Mouse (Mus musculus) limb, embryonic 15.5 days (tissue): ENCODE data around the gene Rap1b. TPM values are rescaled to one million over a fixed set of nuclear protein-coding genes. Genes with fewer than 3 reads are reported as not detected.

Source experiments
- ATAC-seq: fragments of 200-750 bp; cut with Nextera tagmentation; 2 replicates; pipeline ENCODE4 v1.8.0; 2017; ENCODE audit warnings: low read depth, moderate TSS enrichment; ENCODE audit not compliant: insufficient number of reproducible peaks, low FRiP score, low TSS enrichment
- H3K27ac ChIP-seq: fragments of 300-500 bp; sonication (generic); 2 replicates; pipeline ENCODE4 v1.5.1; 2015; ENCODE audit warnings: moderate library complexity, mild to moderate bottlenecking, inconsistent platforms
- H3K27me3 ChIP-seq: fragments of 300-500 bp; sonication (generic); 2 replicates; pipeline ENCODE4 v1.6.1; 2015; ENCODE audit warnings: inconsistent platforms
- H3K36me3 ChIP-seq: fragments of 300-500 bp; sonication (generic); 2 replicates; pipeline ENCODE4 v1.6.1; 2015; ENCODE audit warnings: inconsistent platforms
- H3K4me1 ChIP-seq: fragments of 300-500 bp; sonication (generic); 2 replicates; pipeline ENCODE4 v1.6.1; 2015; ENCODE audit warnings: inconsistent platforms
- H3K4me2 ChIP-seq: fragments of 300-500 bp; sonication (generic); 2 replicates; pipeline ENCODE4 v1.6.1; 2015; ENCODE audit warnings: mild to moderate bottlenecking, inconsistent platforms
- H3K4me3 ChIP-seq: fragments of 300-500 bp; sonication (generic); 2 replicates; pipeline ENCODE4 v1.5.1; 2015; ENCODE audit warnings: mild to moderate bottlenecking, inconsistent platforms
- H3K9ac ChIP-seq: fragments of 300-500 bp; sonication (generic); 2 replicates; pipeline ENCODE4 v1.6.1; 2015; ENCODE audit warnings: inconsistent platforms
- H3K9me3 ChIP-seq: fragments of 300-500 bp; sonication (generic); 2 replicates; pipeline ENCODE4 v1.6.1; 2016; ENCODE audit warnings: inconsistent platforms
- WGBS: fragments of 180-500 bp; shearing (Covaris S2); methylation state at CpG from one replicate; pipeline ENCODE4 v1.1.7; 2015; 5-methylcytosine and 5-hydroxymethylcytosine counted together
- polyA plus RNA-seq: library from polyadenylated mRNA; unstranded; fragments of >200 nt; fragmentation: Nextera tagmentation; extraction: Ambion mirVana; gene quantifications from 2 replicates; pipeline ENCODE4 v1.2.1, GENCODE M21; 2015

Rap1b gene
- polyA plus RNA-seq, 1 experiment from 2014 or later, result 184 TPM

- Histone ChIP-seq H3K4me2 (no peak overlapping the region), H3K36me3 (peaks cover 85% of the 10 kb centered on the region), H3K9ac (no peak overlapping the region), H3K4me3 (no peak overlapping the region), H3K27ac (no peak overlapping the region), H3K9me3 (no peaks in the 10 kb centered on the region), H3K27me3 (no peaks in the 10 kb centered on the region), H3K4me1 (no peaks in the 10 kb centered on the region)
- ATAC-seq, result no peak
- 94% methylated on average over 7 of the region's 7 CpGs for WGBS
Measured at GRCm38 (mm10) chr10:117773106-117773720, 72.6 kb downstream of the Rap1b start.

- H3K4me2 ChIP-seq, result no peak overlapping the region
- H3K36me3 ChIP-seq, result peaks cover 86% of the 10 kb centered on the region
- no peaks in the 10 kb centered on the region for H3K4me1 ChIP-seq
- no peak overlapping the region for H3K27ac ChIP-seq
- no peak for ATAC-seq
- H3K9ac ChIP-seq, result no peak overlapping the region
- no peaks in the 10 kb centered on the region for H3K27me3 ChIP-seq
- no peaks in the 10 kb centered on the region for H3K9me3 ChIP-seq
- no peak overlapping the region for H3K4me3 ChIP-seq
- 94% methylated on average over 17 of the region's 17 CpGs for WGBS
Measured at GRCm38 (mm10) chr10:117772364-117773105, 73.3 kb downstream of the Rap1b start.

GRCm38 (mm10) chr10:117771131-117771510, 74.7 kb downstream of the Rap1b start:
- Histone ChIP-seq H3K9ac (no peak overlapping the region), H3K9me3 (no peaks in the 10 kb centered on the region), H3K4me3 (no peak overlapping the region), H3K4me2 (no peak overlapping the region), H3K27ac (no peak overlapping the region), H3K36me3 (peaks cover 85% of the 10 kb centered on the region), H3K27me3 (no peaks in the 10 kb centered on the region), H3K4me1 (no peaks in the 10 kb centered on the region)
- WGBS, result 92% methylated on average over 10 of the region's 10 CpGs
- ATAC-seq, result no peak

- ATAC-seq, result no peak
- Histone ChIP-seq H3K36me3 (peaks cover 85% of the 10 kb centered on the region), H3K9me3 (no peaks in the 10 kb centered on the region), H3K4me1 (no peaks in the 10 kb centered on the region), H3K9ac (no peak overlapping the region), H3K27me3 (no peaks in the 10 kb centered on the region), H3K4me2 (no peak overlapping the region), H3K27ac (no peak overlapping the region), H3K4me3 (no peak overlapping the region)
- 93% methylated on average over 18 of the region's 18 CpGs for WGBS
Measured at GRCm38 (mm10) chr10:117770286-117771130, 75.3 kb downstream of the Rap1b start.

GRCm38 (mm10) chr10:117769541-117770285, 76.1 kb downstream of the Rap1b start:
- WGBS, result 94% methylated on average over 9 of the region's 9 CpGs
- Histone ChIP-seq H3K9me3 (no peaks in the 10 kb centered on the region), H3K36me3 (peaks cover 85% of the 10 kb centered on the region), H3K4me2 (no peak overlapping the region), H3K27ac (no peak overlapping the region), H3K4me1 (no peaks in the 10 kb centered on the region), H3K27me3 (no peaks in the 10 kb centered on the region), H3K4me3 (no peak overlapping the region), H3K9ac (no peak overlapping the region)
- ATAC-seq, result no peak

- H3K4me2 ChIP-seq, result no peak overlapping the region
- ATAC-seq, result no peak
- no peak overlapping the region for H3K9ac ChIP-seq
- no peaks in the 10 kb centered on the region for H3K4me1 ChIP-seq
- H3K9me3 ChIP-seq, result no peaks in the 10 kb centered on the region
- H3K27ac ChIP-seq, result no peak overlapping the region
- no peak overlapping the region for H3K4me3 ChIP-seq
- peaks cover 81% of the 10 kb centered on the region for H3K36me3 ChIP-seq
- H3K27me3 ChIP-seq, result no peaks in the 10 kb centered on the region
- WGBS, result 88% methylated on average over 7 of the region's 7 CpGs
Measured at GRCm38 (mm10) chr10:117768141-117768440, 77.7 kb downstream of the Rap1b start.

- Histone ChIP-seq H3K9me3 (no peaks in the 10 kb centered on the region), H3K36me3 (peaks cover 81% of the 10 kb centered on the region), H3K4me2 (no peak overlapping the region), H3K27ac (no peak overlapping the region), H3K27me3 (no peaks in the 10 kb centered on the region), H3K4me3 (no peak overlapping the region), H3K4me1 (no peaks in the 10 kb centered on the region), H3K9ac (no peak overlapping the region)
- ATAC-seq, result no peak
- 91% methylated on average over 10 of the region's 10 CpGs for WGBS
Measured at GRCm38 (mm10) chr10:117767286-117768140, 78.3 kb downstream of the Rap1b start.

GRCm38 (mm10) chr10:117766896-117767160, 79.0 kb downstream of the Rap1b start:
- H3K4me3 ChIP-seq, result no peak overlapping the region

GRCm38 (mm10) chr10:117766111-117766895, 79.5 kb downstream of the Rap1b start:
- 89% methylated on average over 16 of the region's 16 CpGs for WGBS
- no peak overlapping the region for H3K4me2 ChIP-seq
- no peaks in the 10 kb centered on the region for H3K4me1 ChIP-seq
- H3K4me3 ChIP-seq, result no peak overlapping the region
- ATAC-seq, result no peak
- H3K9ac ChIP-seq, result no peak overlapping the region
- peaks cover 79% of the 10 kb centered on the region for H3K36me3 ChIP-seq
- H3K9me3 ChIP-seq, result no peaks in the 10 kb centered on the region
- no peaks in the 10 kb centered on the region for H3K27me3 ChIP-seq
- H3K27ac ChIP-seq, result no peak overlapping the region

More at GRCm38 (mm10) chr10:117766896-117767160, 79.0 kb downstream of the Rap1b start:
- Histone ChIP-seq H3K9ac (no peak overlapping the region), H3K36me3 (peaks cover 79% of the 10 kb centered on the region), H3K27ac (no peak overlapping the region), H3K4me1 (no peaks in the 10 kb centered on the region), H3K27me3 (no peaks in the 10 kb centered on the region), H3K9me3 (no peaks in the 10 kb centered on the region), H3K4me2 (no peak overlapping the region)
- ATAC-seq, result no peak
- whole genome bisulfite sequencing, result 88% methylated on average over 5 of the region's 5 CpGs

- no peaks in the 10 kb centered on the region for H3K27me3 ChIP-seq
- H3K36me3 ChIP-seq, result peaks cover 79% of the 10 kb centered on the region
- H3K4me3 ChIP-seq, result no peak overlapping the region
- H3K9me3 ChIP-seq, result no peaks in the 10 kb centered on the region
- 92% methylated on average over 11 of the region's 11 CpGs for WGBS
- H3K4me1 ChIP-seq, result no peaks in the 10 kb centered on the region
- ATAC-seq, result no peak
- no peak overlapping the region for H3K9ac ChIP-seq
- no peak overlapping the region for H3K27ac ChIP-seq
- no peak overlapping the region for H3K4me2 ChIP-seq
Measured at GRCm38 (mm10) chr10:117765116-117765894, 80.5 kb downstream of the Rap1b start.
